Mouse (Mus musculus) spleen, adult 2 months (tissue): ENCODE data around the gene Cachd1. TPM values are rescaled to one million over a fixed set of nuclear protein-coding genes. Genes with fewer than 3 reads are reported as not detected.

ENCODE experiments used
- DNase-seq, 2 experiments: peaks; one replicate each; pipeline versions ENCODE4 v3.0.0 to v3.0.0-alpha.2; 2012 to 2021; ENCODE audit warnings: low spot score in 2 of 2, low read depth in 1 of 2
- H3K27ac ChIP-seq: fragments of 200-500 bp; 2 replicates; pipeline ENCODE4 v1.5.1; 2012; ENCODE audit warnings: low read length, inconsistent platforms; ENCODE audit not compliant: insufficient read depth
- H3K27me3 ChIP-seq: fragments of 200-500 bp; 2 replicates; pipeline ENCODE4 v1.6.1; 2012; ENCODE audit warnings: mild to moderate bottlenecking, moderate library complexity, low read length, inconsistent platforms; ENCODE audit not compliant: control insufficient read depth, insufficient read depth
- H3K36me3 ChIP-seq: fragments of 200-500 bp; 2 replicates; pipeline ENCODE4 v1.6.1; 2012; ENCODE audit warnings: mild to moderate bottlenecking, low read length, inconsistent platforms; ENCODE audit not compliant: control insufficient read depth, insufficient read depth
- H3K4me1 ChIP-seq: fragments of 200-500 bp; 2 replicates; pipeline ENCODE4 v1.6.1; 2011; ENCODE audit warnings: inconsistent platforms; ENCODE audit not compliant: control insufficient read depth, insufficient read depth, insufficient read length
- H3K4me3 ChIP-seq: fragments of 200-500 bp; 2 replicates; pipeline ENCODE4 v1.5.1; 2011; ENCODE audit warnings: mild to moderate bottlenecking, inconsistent platforms; ENCODE audit not compliant: insufficient read depth, insufficient read length; ENCODE audit errors: extremely low read depth
- CTCF ChIP-seq: fragments of 200-500 bp; IDR thresholded peaks from 2 replicates; pipeline ENCODE4 v1.5.1; 2011; ENCODE audit warnings: mild to moderate bottlenecking, inconsistent platforms; ENCODE audit not compliant: insufficient read depth, insufficient read length, insufficient replicate concordance; ENCODE audit errors: extremely low read depth
- POLR2A ChIP-seq: fragments of 200-500 bp; IDR thresholded peaks from 2 replicates; pipeline ENCODE4 v1.6.1; 2011; ENCODE audit warnings: low read depth, low read length, inconsistent platforms
- WGBS: fragments of 180-500 bp; shearing (Covaris S2); methylation state at CpG from one replicate; pipeline ENCODE4 v1.1.7; 2018; 5-methylcytosine and 5-hydroxymethylcytosine counted together
- polyA plus RNA-seq: library from polyadenylated mRNA; depleted of rRNA; stranded (reverse); fragments of >200 nt; gene quantifications from 2 replicates; pipeline ENCODE4 v1.2.3, GENCODE M21; 2012

Gene Cachd1
- polyA plus RNA-seq, 1 experiment: 17.0 TPM

DNA sequence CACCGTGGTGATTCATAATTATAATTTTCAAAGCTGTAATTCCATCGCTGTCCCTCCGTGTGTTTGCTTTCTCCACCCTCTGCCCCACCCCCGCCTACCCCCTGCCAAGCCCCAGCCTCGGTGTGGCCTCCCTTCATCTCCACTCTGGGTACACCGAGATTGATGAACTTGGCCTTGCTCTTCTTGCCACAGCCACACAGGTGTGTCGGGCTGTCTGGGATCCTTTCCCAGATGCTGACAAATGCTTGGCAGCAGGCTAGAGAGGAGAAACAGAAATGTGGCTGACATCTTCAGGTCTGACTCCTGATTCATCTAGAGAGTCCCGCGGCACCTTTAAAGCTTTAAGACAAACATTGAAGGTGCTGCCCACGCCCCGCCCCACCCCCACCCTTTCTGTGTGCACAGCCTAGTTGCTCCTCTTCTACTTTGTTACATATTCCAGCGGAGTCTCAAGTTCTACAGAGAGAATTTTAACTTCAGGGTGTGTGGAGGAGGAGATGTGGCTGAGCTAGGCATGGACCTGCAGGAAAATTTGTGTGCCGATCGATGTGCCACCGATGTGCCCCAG is 87.5 kb downstream of the Cachd1 start:
- Histone ChIP-seq H3K27me3 (no peaks in the 10 kb centered on the region), H3K4me3 (no peak overlapping the region), H3K36me3 (no peaks in the 10 kb centered on the region), H3K4me1 (no peaks in the 10 kb centered on the region), H3K27ac (no peak overlapping the region)
- WGBS: 89% methylated on average over 15 of the region's 15 CpGs
- no peak for DNase-seq
- TF ChIP-seq POLR2A (no peak), CTCF (no peak)

DNA sequence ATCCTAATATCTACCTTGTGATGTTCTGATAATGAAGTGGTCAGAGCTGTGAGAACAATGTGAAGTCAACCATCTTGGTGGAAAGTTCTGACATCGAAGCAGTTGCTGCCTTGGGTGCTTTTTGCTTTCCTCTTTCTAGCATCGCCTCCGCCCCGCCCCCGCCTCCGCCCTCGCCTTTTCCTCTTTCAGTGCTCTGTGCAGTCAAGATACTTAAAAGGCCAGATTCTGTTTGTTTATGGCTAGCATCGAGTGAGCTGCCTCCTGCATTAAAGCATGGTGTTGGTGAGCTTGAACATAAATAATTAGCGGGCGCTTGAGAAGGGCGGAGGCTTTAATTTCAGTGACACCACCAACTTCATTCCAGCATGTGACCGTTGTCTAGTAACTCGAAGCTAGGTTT is 88.9 kb downstream of the Cachd1 start:
- no peak overlapping the region for H3K4me3 ChIP-seq
- no peaks in the 10 kb centered on the region for H3K4me1 ChIP-seq
- no peak for DNase-seq
- no peak overlapping the region for H3K27ac ChIP-seq
- WGBS: 25% methylated on average over 13 of the region's 13 CpGs
- H3K27me3 ChIP-seq: no peaks in the 10 kb centered on the region
- TF ChIP-seq CTCF (no peak), POLR2A (no peak)
- H3K36me3 ChIP-seq: no peaks in the 10 kb centered on the region

DNA sequence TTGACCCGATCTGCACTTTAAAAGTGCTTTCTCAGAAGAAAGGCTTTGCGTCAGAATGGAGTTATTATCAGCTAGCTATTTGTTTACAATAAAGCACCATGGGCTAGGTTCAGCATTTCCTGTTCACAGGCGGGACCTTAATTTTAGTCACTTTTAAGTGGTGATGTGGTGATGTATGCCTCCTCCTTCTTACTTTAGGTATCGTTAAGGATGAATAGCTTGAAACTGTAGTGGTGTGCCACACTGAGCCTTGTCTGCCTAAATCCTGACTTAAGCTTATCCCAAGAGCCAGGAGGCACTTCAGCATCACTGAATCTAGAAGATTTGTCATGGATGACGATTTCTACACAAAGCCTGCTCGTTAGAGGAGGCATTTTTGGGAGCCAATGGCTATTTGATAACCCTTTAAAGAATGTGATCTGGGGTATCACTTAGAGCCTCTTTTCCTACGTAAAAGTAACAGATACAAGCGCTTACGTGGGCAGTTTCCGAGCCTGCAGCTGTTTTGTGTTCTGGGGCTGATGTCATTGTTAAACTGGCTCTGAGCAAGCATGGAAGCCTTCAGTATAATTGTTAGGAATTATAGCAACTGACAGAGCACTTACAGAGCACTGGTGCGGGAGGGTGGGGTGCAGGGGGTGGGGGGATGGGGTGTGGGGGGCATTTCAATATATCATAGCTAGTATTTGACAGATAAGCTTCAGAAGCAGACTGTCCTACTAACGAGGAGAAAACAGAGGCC is 89.7 kb downstream of the Cachd1 start:
- no peak overlapping the region for H3K4me3 ChIP-seq
- H3K27me3 ChIP-seq: no peaks in the 10 kb centered on the region
- H3K36me3 ChIP-seq: no peaks in the 10 kb centered on the region
- TF ChIP-seq CTCF (no peak), POLR2A (no peak)
- H3K4me1 ChIP-seq: no peaks in the 10 kb centered on the region
- no peak for DNase-seq
- H3K27ac ChIP-seq: no peak overlapping the region
- 83% methylated on average over 12 of the region's 12 CpGs for WGBS

DNA sequence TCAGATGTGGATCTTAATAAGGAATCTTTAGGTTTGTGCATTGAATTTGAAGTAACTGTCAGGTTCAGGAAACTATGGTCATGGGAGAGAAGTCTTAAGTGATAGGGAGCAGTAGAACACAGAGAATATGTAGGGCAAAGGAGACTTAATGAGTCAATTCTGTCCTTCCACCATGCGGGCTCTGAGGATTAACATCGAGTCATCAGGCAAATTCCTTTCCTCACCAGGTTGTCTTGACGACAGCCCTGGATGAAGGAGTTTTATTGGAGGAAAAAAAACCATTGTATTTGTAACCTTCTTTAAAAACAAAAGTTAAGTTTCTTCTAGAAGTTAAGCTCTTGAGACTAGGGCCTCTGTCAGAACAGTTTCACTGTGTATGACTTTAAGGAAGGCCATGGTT is 100.9 kb downstream of the Cachd1 start:
- TF ChIP-seq POLR2A: no peak
- no peak for TF ChIP-seq CTCF
- Histone ChIP-seq H3K27ac (no peak overlapping the region), H3K36me3 (no peaks in the 10 kb centered on the region), H3K4me3 (no peak overlapping the region), H3K27me3 (no peaks in the 10 kb centered on the region), H3K4me1 (no peaks in the 10 kb centered on the region)
- WGBS: 90% methylated on average over 3 of the region's 3 CpGs
- DNase-seq: no peak

- WGBS: 82% methylated on average over 8 of the region's 8 CpGs
- H3K27me3 ChIP-seq: no peaks in the 10 kb centered on the region
- H3K27ac ChIP-seq: no peak overlapping the region
- no peak for DNase-seq
- H3K4me3 ChIP-seq: no peak overlapping the region
- no peaks in the 10 kb centered on the region for H3K4me1 ChIP-seq
- no peak for TF ChIP-seq POLR2A
- TF ChIP-seq CTCF: no peak
- no peaks in the 10 kb centered on the region for H3K36me3 ChIP-seq
These were observed 102.9 kb downstream of the Cachd1 start for GRCm38 (mm10) chr4:100879414-100879813.

- DNase-seq: no peak
- H3K4me1 ChIP-seq: no peaks in the 10 kb centered on the region
- H3K4me3 ChIP-seq: no peak overlapping the region
- TF ChIP-seq CTCF (no peak), POLR2A (no peak)
- 83% methylated on average over 4 of the region's 4 CpGs for WGBS
- H3K36me3 ChIP-seq: no peaks in the 10 kb centered on the region
- no peaks in the 10 kb centered on the region for H3K27me3 ChIP-seq
- no peak overlapping the region for H3K27ac ChIP-seq
These were observed 103.6 kb downstream of the Cachd1 start for GRCm38 (mm10) chr4:100880075-100880474.
